Mouse (Mus musculus) heart, embryonic 11.5 days (tissue): ENCODE data around the gene Tctex1d1. TPM values are rescaled to one million over a fixed set of nuclear protein-coding genes. Genes with fewer than 3 reads are reported as not detected.

Experiments used
- ATAC-seq: fragments of 200-750 bp; cut with Nextera tagmentation; replicated peaks from 2 replicates; pipeline ENCODE4 v1.8.0; 2017; ENCODE audit warnings: moderate library complexity; ENCODE audit not compliant: insufficient number of reproducible peaks, low FRiP score, low TSS enrichment
- H3K27ac ChIP-seq: fragments of 300-500 bp; sonication (generic); 2 replicates; pipeline ENCODE4 v1.5.1; 2014; ENCODE audit warnings: mild to moderate bottlenecking, low read depth, low read length
- H3K27me3 ChIP-seq: fragments of 300-500 bp; sonication (generic); 2 replicates; pipeline ENCODE4 v1.6.1; 2014; ENCODE audit warnings: mild to moderate bottlenecking, low read length, mixed read lengths; ENCODE audit not compliant: control insufficient read depth, insufficient read depth
- H3K36me3 ChIP-seq: fragments of 300-500 bp; sonication (generic); 2 replicates; pipeline ENCODE4 v1.6.1; 2014; ENCODE audit warnings: mild to moderate bottlenecking, low read length, moderate library complexity, mixed read lengths; ENCODE audit not compliant: control insufficient read depth, insufficient read depth
- H3K4me1 ChIP-seq: fragments of 300-500 bp; sonication (generic); 2 replicates; pipeline ENCODE4 v1.6.1; 2014; ENCODE audit warnings: low read length; ENCODE audit not compliant: control insufficient read depth, insufficient read depth
- H3K4me2 ChIP-seq: fragments of 300-500 bp; sonication (generic); 2 replicates; pipeline ENCODE4 v1.6.1; 2014; ENCODE audit warnings: mild to moderate bottlenecking, moderate library complexity
- H3K4me3 ChIP-seq: fragments of 300-500 bp; sonication (generic); 2 replicates; pipeline ENCODE4 v1.5.1; 2014; ENCODE audit warnings: low read depth, low read length
- H3K9ac ChIP-seq: fragments of 300-500 bp; sonication (generic); 2 replicates; pipeline ENCODE4 v1.6.1; 2014; ENCODE audit warnings: mild to moderate bottlenecking, low read depth, low read length, moderate library complexity
- H3K9me3 ChIP-seq: fragments of 300-500 bp; sonication (generic); replicated peaks from 2 replicates; pipeline ENCODE4 v1.6.1; 2016; ENCODE audit warnings: low read length; ENCODE audit not compliant: control insufficient read depth
- WGBS: fragments of 180-500 bp; shearing (Covaris S2); extraction: QIAGEN DNeasy Blood & Tissue Kit; methylation state at CpG from one replicate; pipeline ENCODE4 v1.1.7; 2014; ENCODE audit not compliant: insufficient replicate concordance; 5-methylcytosine and 5-hydroxymethylcytosine counted together
- polyA plus RNA-seq: library from polyadenylated mRNA; unstranded; fragments of >200 nt; fragmentation: Nextera tagmentation; extraction: Ambion mirVana; gene quantifications from 2 replicates; pipeline ENCODE4 v1.2.1, GENCODE M21; 2014

Gene Tctex1d1
- polyA plus RNA-seq, 1 experiment from 2014 or later, result not detected

DNA sequence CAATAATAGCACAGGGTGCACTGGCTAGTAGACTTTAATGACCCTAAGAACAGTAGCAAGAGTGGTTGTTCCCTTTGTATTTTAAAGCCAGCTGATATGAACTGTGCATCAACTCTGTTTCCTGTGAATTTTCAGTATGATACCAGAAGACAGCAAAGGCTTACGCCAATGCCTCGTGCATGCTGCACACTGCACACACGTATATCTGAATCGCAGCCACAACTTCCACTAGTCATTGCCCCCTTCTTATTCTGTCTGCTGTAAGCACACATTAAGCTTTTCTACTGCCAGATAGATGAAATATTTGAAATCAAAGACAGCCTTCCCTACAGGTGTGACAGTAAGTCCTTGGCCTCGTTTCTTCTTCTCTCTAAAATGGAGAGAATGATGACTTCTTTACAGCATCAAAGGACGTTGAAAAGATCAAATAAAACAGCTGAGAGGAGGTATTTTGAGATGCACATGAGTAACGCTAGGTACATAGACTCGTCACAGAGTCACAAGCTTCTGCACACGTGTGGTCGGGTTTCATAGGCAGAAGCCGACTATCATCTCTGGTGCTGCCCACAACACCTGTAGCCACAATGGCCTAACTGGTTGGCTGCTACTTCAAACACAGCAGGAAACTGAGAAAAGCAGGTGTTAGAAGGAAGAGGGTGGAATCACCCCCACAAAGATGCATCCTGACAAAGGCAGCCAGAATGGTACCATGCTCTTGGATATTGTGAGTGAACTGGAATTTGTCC is 12.4 kb downstream of the Tctex1d1 start:
- H3K4me2 ChIP-seq, result no peak overlapping the region
- no peak overlapping the region for H3K9ac ChIP-seq
- H3K36me3 ChIP-seq, result no peaks in the 10 kb centered on the region
- no peak overlapping the region for H3K4me3 ChIP-seq
- WGBS, result 82% methylated on average over 11 of the region's 11 CpGs
- no peaks in the 10 kb centered on the region for H3K9me3 ChIP-seq
- H3K4me1 ChIP-seq, result no peaks in the 10 kb centered on the region
- H3K27me3 ChIP-seq, result no peaks in the 10 kb centered on the region
- no peak overlapping the region for H3K27ac ChIP-seq
- ATAC-seq, result no peak

DNA sequence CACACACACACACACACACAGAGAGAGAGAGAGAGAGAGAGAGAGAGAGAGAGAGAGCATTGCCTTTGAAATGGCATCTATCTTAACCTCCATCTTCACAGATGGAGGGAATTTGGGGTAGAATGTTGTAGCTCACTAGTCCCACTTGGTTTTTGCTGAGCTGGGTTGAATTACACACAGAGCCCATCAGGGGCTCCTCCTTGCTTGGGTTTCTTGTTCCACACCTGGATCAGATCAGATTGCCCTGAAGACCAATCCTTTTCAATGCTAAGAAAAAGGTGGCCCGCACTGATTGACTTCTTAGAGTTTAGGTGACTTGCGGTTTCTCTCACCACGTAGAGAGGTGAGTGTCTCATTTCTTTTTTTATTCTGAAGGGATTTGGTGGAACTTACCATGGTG is 13.3 kb downstream of the Tctex1d1 start:
- 92% methylated on average over 3 of the region's 3 CpGs for WGBS
- no peaks in the 10 kb centered on the region for H3K36me3 ChIP-seq

DNA sequence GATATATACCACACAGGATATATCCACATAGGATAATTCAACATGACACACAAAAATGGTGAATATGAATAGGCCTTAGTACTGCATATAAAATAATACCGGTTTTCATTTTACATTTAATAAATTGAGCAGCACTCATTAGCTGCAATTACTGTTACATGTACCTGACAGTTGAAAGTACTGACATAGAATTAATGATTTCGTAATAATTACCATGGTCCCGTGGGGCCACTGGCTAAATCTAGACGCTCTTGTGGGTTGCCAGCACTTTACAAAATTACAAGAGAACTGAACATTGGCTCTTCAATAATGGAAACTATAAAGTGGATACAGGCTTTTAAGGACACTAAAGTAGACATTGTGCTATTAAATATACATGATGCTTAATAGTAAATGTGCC is 26.3 kb downstream of the Tctex1d1 start:
- H3K4me1 ChIP-seq, result peaks cover 3% of the 10 kb centered on the region; the same call in 1 of the 2 replicates
- no peak overlapping the region for H3K4me3 ChIP-seq
- H3K9ac ChIP-seq, result no peak overlapping the region
- H3K27ac ChIP-seq, result no peak overlapping the region
- H3K9me3 ChIP-seq, result no peaks in the 10 kb centered on the region
- 77% methylated on average over 4 of the region's 4 CpGs for WGBS
- no peak overlapping the region for H3K4me2 ChIP-seq
- H3K27me3 ChIP-seq, result no peaks in the 10 kb centered on the region
- H3K36me3 ChIP-seq, result no peaks in the 10 kb centered on the region
- no peak for ATAC-seq

More for the DNA sequence above, 13.3 kb downstream of the Tctex1d1 start:
- no peak overlapping the region for H3K9ac ChIP-seq
- H3K9me3 ChIP-seq, result no peaks in the 10 kb centered on the region
- H3K27ac ChIP-seq, result no peak overlapping the region
- no peaks in the 10 kb centered on the region for H3K27me3 ChIP-seq
- no peaks in the 10 kb centered on the region for H3K4me1 ChIP-seq
- no peak overlapping the region for H3K4me2 ChIP-seq
- no peak for ATAC-seq
- H3K4me3 ChIP-seq, result no peak overlapping the region

DNA sequence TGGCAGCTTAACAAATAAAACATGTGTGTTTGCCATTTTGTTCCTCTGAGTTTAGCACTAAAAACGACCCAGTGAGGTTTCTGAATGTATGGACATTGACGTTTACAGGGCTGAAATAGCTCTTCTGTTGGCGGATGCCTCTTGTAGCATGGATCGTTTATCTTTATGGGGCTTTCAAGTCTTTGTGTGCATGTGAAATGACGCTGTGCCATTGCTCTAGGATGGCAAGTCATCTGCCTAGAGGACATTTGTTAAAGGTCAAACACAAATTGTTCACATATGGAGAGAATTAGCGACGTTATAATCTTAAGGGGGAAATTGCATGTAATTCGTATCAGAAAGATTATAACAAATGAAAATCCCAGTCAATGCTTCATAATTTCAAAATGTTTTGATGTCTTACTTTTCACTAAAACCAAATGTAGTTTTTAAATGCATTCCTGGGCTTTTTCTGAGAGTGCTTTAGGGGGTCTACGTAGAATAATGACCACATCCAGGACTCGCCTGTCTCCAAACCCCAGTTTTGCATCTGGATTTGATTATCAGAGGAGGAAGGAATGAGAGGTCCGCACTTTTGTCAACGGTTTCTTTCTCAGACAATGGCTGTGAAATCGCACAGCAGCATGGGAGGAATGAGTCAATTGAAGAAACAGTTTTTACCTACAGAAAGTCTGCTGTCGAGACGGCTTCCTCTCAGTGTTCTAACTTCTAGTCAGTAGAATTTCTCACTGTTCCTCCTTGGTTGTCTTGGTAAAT is 27.0 kb downstream of the Tctex1d1 start:
- Histone ChIP-seq H3K4me1 (peaks cover 3% of the 10 kb centered on the region; the same call in 1 of the 2 replicates), H3K9me3 (no peaks in the 10 kb centered on the region), H3K36me3 (no peaks in the 10 kb centered on the region), H3K9ac (no peak overlapping the region), H3K27me3 (no peaks in the 10 kb centered on the region), H3K27ac (no peak overlapping the region), H3K4me3 (no peak overlapping the region), H3K4me2 (no peak overlapping the region)
- ATAC-seq, result no peak
- WGBS, result 57% methylated on average over 15 of the region's 15 CpGs

DNA sequence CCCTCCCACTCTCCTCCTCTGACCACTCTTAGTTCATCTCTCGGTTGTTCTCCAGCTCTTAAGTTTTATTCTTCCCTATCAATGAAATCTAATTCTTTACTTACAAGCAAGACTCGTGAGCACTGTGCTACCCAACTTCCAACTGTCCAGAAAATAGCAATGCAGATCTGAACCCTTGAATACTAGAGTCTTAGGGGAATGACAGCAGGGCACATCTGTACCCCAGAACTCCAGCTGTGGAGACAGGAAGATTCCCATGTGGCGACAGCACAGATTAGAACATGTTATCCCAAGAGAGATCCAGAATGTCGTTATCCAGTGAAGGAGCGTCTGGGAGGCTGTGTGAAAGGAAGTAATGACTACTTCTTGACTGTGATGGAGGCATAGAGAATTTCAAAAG is 27.9 kb downstream of the Tctex1d1 start:
- peaks cover 3% of the 10 kb centered on the region; the same call in 1 of the 2 replicates for H3K4me1 ChIP-seq
- no peak overlapping the region for H3K9ac ChIP-seq
- ATAC-seq, result no peak
- 58% methylated on average over 5 of the region's 5 CpGs for WGBS
- H3K4me2 ChIP-seq, result no peak overlapping the region
- no peaks in the 10 kb centered on the region for H3K27me3 ChIP-seq
- H3K4me3 ChIP-seq, result no peak overlapping the region
- H3K36me3 ChIP-seq, result no peaks in the 10 kb centered on the region
- no peaks in the 10 kb centered on the region for H3K9me3 ChIP-seq
- no peak overlapping the region for H3K27ac ChIP-seq

DNA sequence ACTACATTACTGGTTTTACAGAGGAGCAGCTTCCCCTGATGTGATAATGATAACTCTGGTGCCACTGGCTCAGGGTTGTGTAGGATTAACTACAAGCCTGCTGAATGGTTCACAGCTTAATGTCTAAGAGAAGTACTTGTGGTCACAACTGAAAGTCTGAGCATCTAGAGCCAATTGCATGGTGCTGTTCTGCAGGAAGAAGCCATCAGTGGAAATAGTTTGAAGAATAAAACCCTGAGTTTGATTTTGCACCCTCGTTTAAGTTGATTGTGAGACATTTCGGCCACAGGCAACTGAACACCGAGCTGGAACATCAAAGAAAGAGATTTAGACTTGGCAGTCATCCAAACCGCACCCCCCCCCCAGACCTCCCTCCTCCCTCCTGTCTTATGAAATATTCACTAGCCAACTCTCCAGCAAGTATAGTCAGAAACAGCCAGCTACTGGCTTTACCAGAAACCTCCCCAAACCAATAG is 28.6 kb downstream of the Tctex1d1 start:
- Histone ChIP-seq H3K27ac (no peak overlapping the region), H3K36me3 (no peaks in the 10 kb centered on the region)
- WGBS, result 34% methylated on average over 4 of the region's 4 CpGs

DNA sequence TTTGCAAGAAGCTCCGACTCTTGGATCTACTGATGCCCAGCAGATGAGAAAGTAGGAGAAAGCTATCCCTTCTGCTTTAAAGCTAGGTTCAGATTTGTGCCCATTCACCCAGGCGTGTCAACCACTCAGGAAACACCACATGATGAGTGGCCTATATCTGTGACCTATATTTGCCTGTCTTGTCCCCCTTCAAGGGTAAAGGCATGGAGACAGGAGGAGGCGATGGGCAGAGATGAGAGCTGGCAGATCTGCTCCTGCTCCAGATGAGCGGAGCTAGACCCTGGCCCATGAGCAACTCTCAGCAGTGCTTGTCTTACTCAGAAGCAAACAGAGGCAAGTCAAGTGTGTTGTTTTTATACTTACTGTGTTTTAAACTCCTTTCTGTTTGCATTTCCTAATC is 32.3 kb downstream of the Tctex1d1 start:
- no peak overlapping the region for H3K4me3 ChIP-seq
- no peak overlapping the region for H3K4me2 ChIP-seq
- peaks cover 7% of the 10 kb centered on the region for H3K4me1 ChIP-seq
- H3K36me3 ChIP-seq, result no peaks in the 10 kb centered on the region
- ATAC-seq, result no peak
- no peak overlapping the region for H3K9ac ChIP-seq
- H3K27ac ChIP-seq, result no peak overlapping the region
- no peaks in the 10 kb centered on the region for H3K27me3 ChIP-seq
- no peaks in the 10 kb centered on the region for H3K9me3 ChIP-seq
- 81% methylated on average over 4 of the region's 4 CpGs for WGBS

More for the DNA sequence above, 28.6 kb downstream of the Tctex1d1 start:
- Histone ChIP-seq H3K27me3 (no peaks in the 10 kb centered on the region), H3K9ac (no peak overlapping the region), H3K4me2 (no peak overlapping the region), H3K9me3 (no peaks in the 10 kb centered on the region), H3K4me1 (peaks cover 3% of the 10 kb centered on the region; the same call in 1 of the 2 replicates), H3K4me3 (no peak overlapping the region)
- ATAC-seq, result no peak

DNA sequence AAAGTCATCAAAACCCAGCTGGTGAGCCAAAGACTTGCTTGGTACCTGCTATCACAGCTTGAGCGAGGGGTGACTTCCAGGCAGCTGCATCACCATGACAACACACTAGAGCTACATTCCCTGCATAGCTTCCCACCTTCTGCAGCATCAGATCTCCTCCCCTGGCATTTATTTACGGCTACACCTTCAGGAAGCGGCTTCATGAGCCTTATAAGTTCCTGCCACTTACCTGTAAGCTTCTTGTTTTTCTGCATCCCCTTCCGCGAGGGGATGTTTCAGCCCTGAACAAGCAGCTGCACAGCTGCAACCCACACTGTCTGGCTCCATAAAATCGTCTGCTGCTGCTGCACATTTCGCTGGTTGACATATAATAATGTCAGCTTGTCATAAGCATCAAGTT is 33.4 kb downstream of the Tctex1d1 start:
- H3K36me3 ChIP-seq, result no peaks in the 10 kb centered on the region
- H3K4me3 ChIP-seq, result no peak overlapping the region
- H3K4me2 ChIP-seq, result no peak overlapping the region
- no peak overlapping the region for H3K9ac ChIP-seq
- no peaks in the 10 kb centered on the region for H3K9me3 ChIP-seq
- no peak overlapping the region for H3K27ac ChIP-seq
- H3K27me3 ChIP-seq, result no peaks in the 10 kb centered on the region
- H3K4me1 ChIP-seq, result peaks cover 7% of the 10 kb centered on the region
- no peak for ATAC-seq
- 35% methylated on average over 7 of the region's 7 CpGs for WGBS
